Mouse (Mus musculus) layer of hippocampus, postnatal 25 days (tissue): Measurements from ENCODE around the gene Lims1. TPM values are rescaled to one million over a fixed set of nuclear protein-coding genes. Genes with fewer than 3 reads are reported as not detected.
"Not testable (repeated sequence)": the region's sequence is repeated elsewhere in the genome, so short reads cannot be mapped to it uniquely, and the experiment has no call there.

Experiments used
- DNase-seq, 2 experiments: peaks; one replicate each; pipeline ENCODE4 v3.0.0; 2022; ENCODE audit warnings: mixed read lengths in 2 of 2, low spot score in 1 of 2; ENCODE audit errors: extremely low spot score in 1 of 2
- total RNA-seq, 2 experiments: library from RNA; stranded (reverse); gene quantifications; 2 replicates each; pipeline ENCODE4 v1.2.3; 2021

Gene Lims1
- total RNA-seq, result 10 to 100 TPM; 24.5 to 25.0 TPM

DNA sequence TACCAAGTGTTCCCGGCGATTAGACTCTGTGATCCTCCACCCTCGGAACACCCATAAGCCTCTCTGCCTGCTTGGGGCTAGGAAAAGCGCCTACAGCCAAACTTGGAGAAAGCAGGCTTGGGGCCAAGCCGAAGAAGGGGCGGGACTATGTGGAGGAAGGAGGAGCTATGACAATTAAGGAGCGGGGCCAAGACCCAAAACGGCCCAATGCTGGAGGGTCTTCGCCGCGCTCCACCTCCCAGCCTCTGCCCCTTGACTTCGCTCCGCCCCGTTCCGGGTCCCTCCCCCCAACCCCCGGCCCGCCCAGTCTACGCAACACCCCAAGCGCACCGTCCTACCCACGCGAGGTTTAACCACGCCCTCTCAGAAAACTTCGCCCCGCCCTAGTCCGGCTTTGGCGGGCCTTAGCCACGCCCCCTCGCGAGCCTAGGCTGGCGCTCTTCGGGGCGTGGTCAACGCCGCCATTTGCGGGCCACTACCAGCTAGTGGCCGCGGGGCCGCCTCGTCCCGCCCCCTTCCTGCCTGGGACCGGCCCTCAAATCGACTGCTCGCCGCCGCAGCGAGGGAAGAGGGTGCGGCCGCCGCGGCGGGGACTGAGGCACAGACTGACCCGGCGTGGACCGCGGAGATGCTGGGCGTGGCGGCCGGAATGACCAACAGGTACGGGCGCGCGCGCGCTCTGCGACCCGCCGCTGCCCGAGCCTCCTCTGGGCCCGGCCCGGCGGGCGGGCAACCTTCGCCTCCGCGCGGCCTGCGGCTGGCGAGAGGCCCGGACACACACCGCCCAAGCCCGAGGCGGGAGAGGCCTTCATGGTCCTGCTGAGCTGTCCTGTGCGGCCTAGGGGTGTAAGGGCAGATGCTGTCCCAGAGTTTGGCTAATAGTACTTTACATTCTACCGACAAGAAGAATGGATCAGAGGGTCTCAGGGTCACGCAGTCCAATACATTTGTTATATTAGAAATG is at the start of gene Lims1:
Lims1 (plus strand) TSS at position 439 of the 964 bp plus-strand sequence.
- peak; percentile 84 to 85 for DNase-seq

GRCm38 (mm10) chr10:58282238-58282637 is 41.0 kb upstream of the Lims1 start:
- DNase-seq, result no peak

DNA sequence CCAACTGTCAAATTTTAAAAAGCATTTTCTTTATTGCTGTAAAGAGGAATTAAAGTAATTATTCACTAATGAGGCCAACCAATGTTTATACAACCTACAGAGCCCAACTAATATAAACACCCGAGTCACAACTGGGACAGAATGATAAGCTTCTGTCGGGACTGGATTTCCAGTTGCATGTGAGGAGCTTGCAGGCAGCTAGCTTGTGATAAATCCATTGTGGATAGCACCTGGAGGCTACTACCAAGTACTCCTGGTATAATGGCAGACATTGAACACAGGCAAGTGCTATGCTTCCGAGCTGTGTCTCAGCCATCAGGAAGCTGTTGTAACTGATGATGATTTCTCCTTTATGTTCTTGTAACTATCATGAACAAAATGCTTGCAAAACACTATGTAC is 32.5 kb upstream of the Lims1 start:
- no peak for DNase-seq

GRCm38 (mm10) chr10:58294246-58294645 is 29.0 kb upstream of the Lims1 start:
- DNase-seq, result no peak

DNA sequence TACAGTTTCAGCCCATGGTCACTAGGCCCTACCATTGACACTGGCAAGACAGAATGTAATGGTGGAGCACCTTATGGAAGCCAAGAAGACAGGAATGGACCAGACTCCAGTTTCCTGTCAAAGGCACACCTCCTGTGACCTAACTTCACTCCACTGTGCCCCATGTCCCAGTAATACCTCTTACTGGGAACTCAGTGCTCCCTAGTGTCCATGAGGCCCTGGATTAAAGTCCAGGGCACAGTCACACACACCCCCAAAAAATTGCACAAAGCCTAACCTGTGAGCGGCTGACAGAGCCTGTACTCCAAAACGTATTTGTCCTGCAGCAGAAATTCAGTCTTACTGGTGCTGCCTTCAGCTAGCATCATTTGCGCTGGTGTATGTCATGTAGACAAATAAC is 27.7 kb upstream of the Lims1 start:
- DNase-seq, result no peak

DNA sequence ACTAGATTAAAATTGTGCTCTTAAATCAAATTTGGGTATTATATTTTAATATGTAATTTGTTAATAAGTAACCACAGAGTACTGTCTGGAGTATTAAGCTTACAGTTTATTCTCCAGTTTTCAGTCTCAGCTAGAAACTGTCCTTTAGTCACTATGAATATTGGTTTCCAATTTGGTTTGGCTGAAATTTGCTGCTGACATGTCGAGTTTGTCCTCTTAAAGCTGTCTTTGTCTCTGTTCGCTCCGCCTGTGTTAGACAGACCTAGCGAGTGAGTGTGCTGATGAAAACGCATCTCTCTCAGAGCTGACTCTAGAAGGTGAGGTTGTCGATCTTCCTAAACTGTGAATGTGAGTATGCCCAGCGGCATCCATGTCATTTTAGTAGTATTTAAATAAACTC is 18.3 kb upstream of the Lims1 start:
- DNase-seq, result no peak

DNA sequence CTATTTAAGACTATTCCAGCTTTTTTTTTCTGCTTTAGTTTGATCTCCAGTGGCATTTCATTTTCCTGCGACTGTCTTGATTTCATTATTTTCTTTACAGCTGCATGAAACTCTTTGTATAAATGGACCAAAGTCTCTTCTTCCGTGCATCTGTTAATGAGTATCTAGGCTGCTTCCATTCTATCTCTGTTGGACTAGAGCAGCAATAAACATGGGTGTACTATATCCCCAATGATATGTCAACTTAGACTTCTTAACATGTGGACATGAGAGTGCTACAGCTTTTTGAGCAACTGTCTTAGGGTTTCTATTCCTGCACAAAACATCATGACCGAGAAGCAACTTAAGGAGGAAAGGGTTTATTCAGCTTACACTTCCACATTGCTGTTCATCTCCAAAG is 16.4 kb upstream of the Lims1 start:
- DNase-seq, result no peak

- DNase-seq, result no peak
Observed at GRCm38 (mm10) chr10:58310791-58311190, 12.5 kb upstream of the Lims1 start.

GRCm38 (mm10) chr10:58312887-58313286 is 10.4 kb upstream of the Lims1 start:
- DNase-seq, result no peak

DNA sequence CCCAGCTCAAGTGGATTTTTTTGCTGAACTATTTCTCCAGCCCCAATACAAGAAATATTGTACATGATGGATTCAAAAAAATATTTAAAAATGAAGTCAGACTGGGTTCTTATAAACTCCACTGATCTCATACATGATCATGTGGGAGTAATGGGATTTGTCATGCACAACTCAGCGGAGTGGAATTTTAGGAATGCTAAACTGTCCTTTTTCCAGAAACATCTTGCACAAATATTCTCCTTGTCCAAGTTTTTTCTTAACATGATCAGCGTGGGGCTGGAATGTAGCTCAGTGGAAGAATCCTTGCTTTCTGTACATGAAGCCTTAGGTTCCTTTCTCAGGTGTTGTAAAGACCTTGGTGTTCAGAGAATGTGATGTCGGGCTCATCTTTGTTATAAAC is 2.4 kb upstream of the Lims1 start:
- no peak for DNase-seq

GRCm38 (mm10) chr10:58322361-58323027 is 772 bp upstream of the Lims1 start:
- no peak for DNase-seq

DNA sequence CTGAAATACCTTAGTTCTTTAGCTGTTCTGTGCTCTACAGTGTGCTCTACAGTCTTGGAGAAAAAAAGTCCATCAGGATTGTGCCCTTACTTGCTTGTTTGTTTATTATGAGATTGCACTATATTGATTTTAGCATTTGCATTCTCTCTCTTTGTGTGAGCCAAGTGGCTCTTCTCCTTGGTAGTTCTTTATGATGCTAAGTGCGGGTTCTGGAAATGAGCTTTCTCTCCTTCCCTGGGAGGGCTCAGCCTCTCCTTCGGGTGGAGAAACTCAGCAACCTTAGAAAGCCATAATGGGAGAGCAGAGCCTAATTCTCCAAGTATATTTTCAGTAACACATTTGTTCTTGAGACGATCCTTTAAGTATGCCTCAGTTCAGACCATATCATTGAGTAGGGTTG is 3.0 kb downstream of the Lims1 start:
- DNase-seq, result no peak

DNA sequence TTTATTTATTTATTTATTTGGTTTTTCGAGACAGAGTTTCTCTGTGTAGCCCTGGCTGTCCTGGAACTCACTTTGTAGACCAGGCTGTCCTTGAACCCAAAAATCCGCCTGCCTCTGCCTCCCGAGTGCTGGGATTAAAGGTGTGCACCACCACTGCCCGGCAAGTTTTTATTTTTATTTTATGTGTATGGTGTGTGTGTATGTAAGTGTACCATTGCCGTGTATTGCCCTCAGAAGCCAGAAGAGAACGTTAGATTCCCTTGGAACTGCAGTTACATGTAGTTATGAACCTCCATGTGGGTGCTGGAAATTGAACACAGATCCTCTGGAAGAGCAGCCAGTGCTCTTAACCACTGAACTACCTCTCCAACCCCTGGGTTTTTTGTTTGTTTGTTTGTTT is 4.6 kb downstream of the Lims1 start:
- not testable (repeated sequence) for DNase-seq

GRCm38 (mm10) chr10:58328517-58329108 is 5.3 kb downstream of the Lims1 start:
- DNase-seq, result no peak

DNA sequence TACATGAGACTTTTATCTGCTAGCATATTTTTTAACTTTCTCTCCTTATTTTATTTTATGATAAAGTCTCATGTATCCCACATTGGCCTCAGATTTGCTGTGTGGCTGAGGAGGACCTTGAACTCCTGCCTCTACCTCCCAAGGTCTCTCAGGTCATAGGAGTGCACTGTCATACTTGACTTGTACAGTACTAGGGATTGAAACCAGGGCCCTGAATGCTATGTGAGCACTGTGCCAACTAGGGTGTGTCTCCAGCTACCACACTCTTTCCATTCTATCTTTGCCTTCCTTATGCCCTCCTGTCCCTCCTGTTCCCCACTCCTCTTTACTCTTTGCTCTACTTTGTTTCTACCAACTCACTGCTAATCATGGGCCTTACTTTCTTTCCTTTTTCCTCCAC is 7.4 kb downstream of the Lims1 start:
- DNase-seq, result no peak

GRCm38 (mm10) chr10:58331741-58332140 is 8.5 kb downstream of the Lims1 start:
- DNase-seq, result no peak

DNA sequence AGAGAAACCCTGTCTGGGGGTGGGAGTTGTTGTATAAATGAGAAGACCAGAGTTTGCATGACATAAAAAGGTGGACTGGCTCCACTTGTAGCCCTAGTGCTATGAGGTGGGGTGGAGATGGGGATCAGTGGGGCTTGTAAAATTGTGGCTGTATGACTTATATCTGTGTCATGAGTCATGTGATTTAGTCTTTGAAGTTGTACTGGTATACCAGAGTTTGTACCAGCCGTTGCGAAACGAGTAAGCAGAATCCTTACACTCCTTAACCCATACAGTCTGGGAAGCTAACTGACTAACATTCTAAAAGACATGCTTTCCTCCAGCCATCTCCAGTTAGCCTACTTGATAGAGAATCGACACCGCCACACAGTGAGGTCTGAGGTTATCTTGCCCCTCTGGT is 10.1 kb downstream of the Lims1 start:
- DNase-seq, result no peak

DNA sequence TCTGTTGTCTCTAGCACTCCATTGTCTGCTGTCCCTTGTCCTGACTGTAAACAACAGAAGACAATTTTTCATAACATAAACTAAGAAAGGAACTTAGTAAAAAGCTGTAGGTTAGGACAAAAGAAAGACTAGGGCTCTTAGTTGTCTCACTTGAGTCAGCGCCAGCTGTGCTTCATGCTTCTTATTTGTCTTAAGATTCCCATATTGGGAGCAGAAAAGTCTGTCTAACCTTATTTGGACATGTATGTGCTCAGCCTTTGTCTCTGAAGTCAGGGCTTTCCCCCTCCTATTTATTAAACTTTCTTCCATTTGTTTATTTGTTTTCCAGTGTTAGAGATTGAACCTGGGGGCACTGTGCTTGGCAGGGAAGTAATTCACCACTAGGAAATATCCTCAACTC is 12.9 kb downstream of the Lims1 start:
- no peak for DNase-seq

DNA sequence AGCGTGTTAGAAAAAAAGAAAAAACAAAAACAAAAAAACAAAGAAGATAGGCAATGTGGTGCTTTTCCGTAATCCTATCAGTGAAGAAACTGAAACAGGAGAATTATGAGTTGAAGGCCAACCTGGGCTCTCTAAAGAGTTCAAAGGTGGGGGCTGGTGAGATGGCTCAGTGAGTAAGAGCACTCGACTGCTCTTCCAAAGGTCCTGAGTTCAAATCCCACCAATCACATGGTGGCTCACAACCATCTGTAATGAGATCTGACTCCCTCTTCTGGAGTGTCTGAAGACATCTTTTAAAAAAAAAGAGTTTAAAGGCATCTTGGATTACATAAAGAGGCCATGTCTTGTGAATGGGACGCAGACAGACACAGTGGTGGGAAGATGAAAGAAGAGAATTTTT is 13.8 kb downstream of the Lims1 start:
- not testable (repeated sequence) for DNase-seq

DNA sequence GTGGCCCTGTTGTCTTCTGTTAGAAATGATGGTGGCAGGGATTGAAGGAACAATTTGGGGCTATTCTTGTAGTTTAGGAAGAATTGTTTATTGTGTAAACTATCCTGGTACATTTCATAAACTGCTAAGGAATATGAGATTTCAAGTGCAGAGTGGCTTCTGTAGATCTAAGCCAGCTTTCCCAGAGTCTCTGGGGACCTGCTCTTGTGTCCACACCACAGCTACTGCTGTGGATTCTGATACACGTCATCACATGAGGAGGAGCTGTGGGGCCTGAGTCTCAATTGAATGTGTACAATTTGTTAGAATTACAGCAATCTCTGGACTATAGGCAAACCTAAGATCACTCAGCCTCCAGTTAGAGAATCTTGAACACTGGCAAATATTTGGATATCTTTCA is 15.3 kb downstream of the Lims1 start:
- DNase-seq, result no peak

- DNase-seq, result no peak
Observed at GRCm38 (mm10) chr10:58341685-58342084, 18.4 kb downstream of the Lims1 start.
